Mouse (Mus musculus) forebrain, embryonic 13.5 days (tissue): ENCODE results near the gene Rsph1. TPM values are rescaled to one million over a fixed set of nuclear protein-coding genes. Genes with fewer than 3 reads are reported as not detected.

ENCODE experiments used
- ATAC-seq: fragments of 200-750 bp; cut with Nextera tagmentation; 2 replicates; pipeline ENCODE4 v1.8.0; 2017
- H3K27ac ChIP-seq: fragments of 300-500 bp; sonication (generic); 2 replicates; pipeline ENCODE4 v1.5.1; 2015; ENCODE audit warnings: inconsistent platforms, mild to moderate bottlenecking, moderate library complexity
- H3K27me3 ChIP-seq: fragments of 300-500 bp; sonication (generic); 2 replicates; pipeline ENCODE4 v1.6.1; 2015; ENCODE audit warnings: mild to moderate bottlenecking, inconsistent platforms
- H3K36me3 ChIP-seq: fragments of 300-500 bp; sonication (generic); 2 replicates; pipeline ENCODE4 v1.6.1; 2015; ENCODE audit warnings: mild to moderate bottlenecking, inconsistent platforms; ENCODE audit not compliant: poor library complexity, severe bottlenecking
- H3K4me1 ChIP-seq: fragments of 300-500 bp; sonication (generic); 2 replicates; pipeline ENCODE4 v1.6.1; 2015; ENCODE audit warnings: inconsistent platforms
- H3K4me2 ChIP-seq: fragments of 300-500 bp; sonication (generic); 2 replicates; pipeline ENCODE4 v1.6.1; 2015; ENCODE audit warnings: inconsistent platforms, mild to moderate bottlenecking, moderate library complexity
- H3K4me3 ChIP-seq: fragments of 300-500 bp; sonication (generic); 2 replicates; pipeline ENCODE4 v1.5.1; 2015; ENCODE audit warnings: mild to moderate bottlenecking, inconsistent platforms
- H3K9ac ChIP-seq: fragments of 300-500 bp; sonication (generic); 2 replicates; pipeline ENCODE4 v1.6.1; 2015; ENCODE audit warnings: mild to moderate bottlenecking, inconsistent platforms
- H3K9me3 ChIP-seq: fragments of 300-500 bp; sonication (generic); replicated peaks from 2 replicates; pipeline ENCODE4 v1.6.1; 2016; ENCODE audit warnings: inconsistent platforms
- WGBS: fragments of 180-500 bp; shearing (Covaris S2); methylation state at CpG from one replicate; pipeline ENCODE4 v1.1.7; 2015; 5-methylcytosine and 5-hydroxymethylcytosine counted together
- polyA plus RNA-seq: library from polyadenylated mRNA; unstranded; fragments of >200 nt; fragmentation: Nextera tagmentation; extraction: Ambion mirVana; gene quantifications from 2 replicates; pipeline ENCODE4 v1.2.1, GENCODE M21; 2015

The Rsph1 gene
- polyA plus RNA-seq, 1 experiment from 2014 or later, result 4.0 TPM

DNA sequence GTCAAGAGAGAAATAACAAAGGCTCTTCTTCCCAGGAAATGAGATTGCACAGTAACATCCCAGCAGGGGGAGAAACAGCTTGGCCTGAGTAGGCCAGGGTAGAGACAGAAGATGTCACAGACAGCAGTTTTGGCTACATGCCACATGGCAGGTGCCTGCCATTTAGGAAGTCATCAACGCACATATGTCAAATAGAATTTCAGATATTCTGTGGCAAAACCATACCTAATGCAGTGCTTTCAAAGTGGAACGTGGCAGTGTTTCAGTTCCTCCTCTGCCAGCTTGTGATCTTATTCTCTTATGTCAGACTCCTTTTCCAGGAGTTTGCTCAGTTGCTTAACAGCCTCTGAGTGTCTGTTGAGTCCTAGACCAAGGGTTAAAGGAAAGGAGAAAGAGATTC is 8.7 kb upstream of the Rsph1 start:
- WGBS, result 75% methylated on average over 2 of the region's 2 CpGs

DNA sequence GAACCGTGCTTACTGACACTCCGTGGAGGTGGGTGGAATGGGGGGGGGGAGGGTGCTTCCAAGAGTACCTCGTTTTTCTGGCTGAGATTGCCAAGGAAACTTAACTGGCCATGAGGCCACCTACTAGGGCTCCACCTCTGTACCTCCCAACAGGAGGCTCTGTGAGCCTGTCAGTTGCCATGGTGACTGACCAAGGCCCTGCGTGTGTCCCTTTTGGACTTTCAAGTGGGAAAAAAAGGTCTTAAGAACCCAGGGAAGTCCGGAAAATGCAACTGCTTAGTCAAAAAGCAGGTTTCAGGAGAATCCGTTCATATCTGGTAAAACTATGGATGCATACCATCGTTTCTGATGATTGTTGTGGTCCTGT is 5.5 kb upstream of the Rsph1 start:
- Histone ChIP-seq H3K27me3 (no peaks in the 10 kb centered on the region), H3K4me1 (peaks cover 13% of the 10 kb centered on the region), H3K4me3 (no peak overlapping the region), H3K27ac (no peak overlapping the region), H3K9me3 (no peaks in the 10 kb centered on the region), H3K9ac (no peak overlapping the region; the same call in 1 of the 2 replicates), H3K4me2 (peak overlapping the region; percentile 29), H3K36me3 (no peaks in the 10 kb centered on the region)
- 6% methylated on average over 7 of the region's 7 CpGs for WGBS
- ATAC-seq, result no peak

More for the DNA sequence above, 8.7 kb upstream of the Rsph1 start:
- Histone ChIP-seq H3K9ac (no peak overlapping the region), H3K27me3 (no peaks in the 10 kb centered on the region), H3K4me2 (no peak overlapping the region), H3K27ac (no peak overlapping the region), H3K4me1 (peaks cover 10% of the 10 kb centered on the region; the same call in 1 of the 2 replicates), H3K36me3 (no peaks in the 10 kb centered on the region), H3K9me3 (no peaks in the 10 kb centered on the region), H3K4me3 (no peak overlapping the region)
- ATAC-seq, result no peak

DNA sequence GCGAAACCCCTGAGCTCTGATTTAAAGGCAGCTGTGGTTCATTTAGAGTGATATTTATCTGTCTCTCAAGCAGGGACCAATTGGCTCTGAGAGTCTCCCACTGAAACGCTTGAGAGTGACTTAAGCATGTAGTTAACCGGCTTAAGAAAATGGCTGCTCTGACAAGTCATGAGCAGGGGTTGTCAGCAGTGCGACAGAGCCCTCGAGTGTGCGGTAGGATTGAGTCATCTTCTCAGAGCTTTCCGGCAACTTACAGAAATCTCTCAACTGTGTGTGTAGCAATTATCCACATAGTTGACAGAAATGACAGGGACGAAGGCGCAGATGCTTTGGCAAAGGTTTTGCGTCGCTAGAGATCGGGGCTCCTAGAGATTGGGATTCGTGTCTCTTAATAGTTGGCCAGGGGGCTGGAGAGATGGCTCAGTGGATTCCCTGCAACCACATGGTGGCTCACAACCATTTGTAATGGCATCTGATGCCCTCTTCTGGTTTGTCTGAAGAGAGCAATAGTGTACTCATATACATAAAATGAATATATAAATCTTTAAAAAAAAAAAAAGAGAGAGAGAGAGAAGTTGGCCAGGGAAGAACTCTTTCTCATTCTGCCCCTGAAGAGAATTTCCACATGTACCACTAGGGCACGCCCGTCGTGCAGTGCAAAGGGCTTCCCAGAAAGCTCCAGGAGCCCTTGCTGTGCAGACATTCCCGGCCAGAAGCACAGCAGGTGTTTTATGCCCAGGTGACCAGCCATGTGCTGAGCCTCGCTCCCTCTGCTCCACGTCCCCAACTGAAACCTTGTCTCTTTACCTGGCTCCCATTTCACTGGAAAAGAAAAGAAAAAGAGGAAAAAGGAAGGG is 4.9 kb upstream of the Rsph1 start:
- WGBS, result 35% methylated on average over 19 of the region's 19 CpGs
- Histone ChIP-seq H3K27me3 (no peaks in the 10 kb centered on the region), H3K9ac (no peak overlapping the region; the same call in 1 of the 2 replicates), H3K36me3 (no peaks in the 10 kb centered on the region), H3K9me3 (no peaks in the 10 kb centered on the region), H3K4me3 (no peak overlapping the region), H3K4me2 (peak overlapping the region; percentile 29), H3K27ac (no peak overlapping the region), H3K4me1 (peaks cover 19% of the 10 kb centered on the region)
- ATAC-seq, result no peak

DNA sequence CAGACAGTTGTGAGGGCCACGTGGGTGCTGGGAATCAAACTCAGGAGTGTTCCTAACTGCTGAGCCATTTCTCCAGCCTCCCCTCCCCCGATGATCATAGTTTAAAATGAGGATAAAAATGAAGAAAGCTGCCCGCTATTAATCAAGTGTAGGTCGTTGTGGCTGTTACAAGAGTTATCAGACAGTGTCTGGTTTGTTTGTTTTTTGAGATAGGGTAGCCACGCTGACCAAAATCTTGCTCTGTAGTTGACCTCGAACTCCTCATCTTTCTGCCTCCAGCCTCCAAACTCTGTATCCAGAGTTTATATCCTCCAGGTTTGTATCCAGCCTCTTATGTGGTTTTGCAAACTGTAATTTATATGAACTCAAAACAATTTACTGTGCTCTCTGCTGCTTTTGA is 3.1 kb upstream of the Rsph1 start:
- no peak overlapping the region for H3K4me3 ChIP-seq
- H3K4me1 ChIP-seq, result peaks cover 23% of the 10 kb centered on the region
- H3K27ac ChIP-seq, result no peak overlapping the region
- WGBS, result 81% methylated on average over 6 of the region's 6 CpGs
- no peaks in the 10 kb centered on the region for H3K36me3 ChIP-seq
- no peaks in the 10 kb centered on the region for H3K9me3 ChIP-seq
- H3K4me2 ChIP-seq, result no peak overlapping the region
- H3K9ac ChIP-seq, result no peak overlapping the region
- ATAC-seq, result no peak
- no peaks in the 10 kb centered on the region; the same call in 1 of the 2 replicates for H3K27me3 ChIP-seq

DNA sequence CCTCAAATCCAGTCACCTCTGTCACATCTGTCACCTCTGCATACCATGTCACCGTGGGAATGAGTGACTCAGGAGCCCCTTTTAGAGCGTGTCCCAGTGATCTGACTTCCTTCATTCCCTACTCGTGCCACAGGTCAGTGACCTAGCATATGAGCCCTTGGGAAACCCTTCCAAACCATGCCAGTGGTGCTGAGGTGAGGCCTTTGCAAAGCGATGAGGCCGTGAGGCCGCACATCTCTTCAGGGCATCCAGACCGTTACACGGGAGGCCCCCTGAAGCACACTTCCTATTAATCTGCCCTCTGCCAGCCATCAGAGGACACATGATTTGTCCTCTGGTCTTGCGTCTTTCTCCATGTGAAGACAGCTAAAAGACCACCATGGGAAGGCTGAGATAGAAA is 2.4 kb upstream of the Rsph1 start:
- H3K4me2 ChIP-seq, result no peak overlapping the region
- no peak overlapping the region for H3K4me3 ChIP-seq
- no peaks in the 10 kb centered on the region for H3K9me3 ChIP-seq
- no peaks in the 10 kb centered on the region for H3K36me3 ChIP-seq
- peaks cover 23% of the 10 kb centered on the region for H3K4me1 ChIP-seq
- H3K27me3 ChIP-seq, result no peaks in the 10 kb centered on the region; the same call in 1 of the 2 replicates
- WGBS, result 91% methylated on average over 9 of the region's 9 CpGs
- ATAC-seq, result no peak
- H3K9ac ChIP-seq, result no peak overlapping the region
- no peak overlapping the region for H3K27ac ChIP-seq

DNA sequence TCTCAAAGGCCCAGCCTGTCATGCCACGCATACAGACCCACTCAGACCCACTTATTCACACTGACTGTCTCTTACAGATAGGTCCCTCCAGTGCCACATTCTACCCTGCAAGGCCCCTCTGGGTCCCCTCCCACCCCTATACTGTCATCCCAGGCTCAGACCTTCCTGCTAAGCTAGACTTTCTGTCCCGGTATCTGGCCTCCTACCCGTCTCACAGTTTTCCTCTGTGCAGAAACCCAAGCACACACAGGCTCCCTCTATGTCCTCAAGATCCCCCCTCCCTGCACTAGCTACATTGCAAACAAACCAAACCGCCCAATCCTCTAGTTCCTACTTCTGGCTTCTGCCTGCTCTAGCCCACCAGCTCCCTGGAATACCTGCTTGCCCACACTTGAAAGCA is 748 bp upstream of the Rsph1 start:
- no peaks in the 10 kb centered on the region for H3K9me3 ChIP-seq

DNA sequence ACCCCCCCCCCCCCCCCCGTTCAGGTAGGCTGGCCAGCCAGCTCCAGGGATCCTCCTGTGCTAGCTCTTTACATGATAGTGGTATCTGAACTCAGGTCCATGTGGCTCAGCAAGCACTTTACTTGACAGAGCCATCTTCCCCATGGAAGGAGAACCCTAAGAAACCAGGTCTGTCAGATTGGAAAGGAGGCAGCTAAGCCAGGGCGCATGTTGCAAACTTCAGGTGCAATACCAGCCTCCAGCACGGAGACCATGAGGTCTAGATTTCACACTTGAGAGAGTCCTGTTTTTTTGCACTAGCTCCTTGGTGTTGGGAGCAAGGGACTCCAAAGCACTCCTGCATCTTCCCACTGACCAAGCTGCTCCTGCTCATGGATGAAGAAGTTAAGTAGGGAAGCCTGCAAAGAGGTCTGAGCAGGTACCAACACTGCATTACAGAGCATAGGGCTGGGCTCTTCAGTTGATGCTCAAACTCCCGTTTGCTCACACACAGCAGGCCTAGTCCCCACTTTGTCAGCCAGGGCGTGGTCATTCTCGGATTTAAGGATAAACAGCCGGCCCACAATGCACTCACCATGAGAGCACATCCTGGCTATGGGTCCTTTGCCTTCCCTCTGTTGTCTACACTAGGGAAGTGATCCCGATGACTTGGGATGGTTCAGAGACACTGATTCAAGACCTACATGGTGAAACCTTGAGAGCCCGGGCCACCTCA is 819 bp downstream of the Rsph1 start:
- H3K9me3 ChIP-seq, result no peaks in the 10 kb centered on the region
- peak overlapping the region; percentile 49 for H3K4me3 ChIP-seq
- peak overlapping the region; percentile 90 for H3K4me2 ChIP-seq
- no peaks in the 10 kb centered on the region; the same call in 1 of the 2 replicates for H3K27me3 ChIP-seq
- no peak overlapping the region for H3K27ac ChIP-seq
- H3K36me3 ChIP-seq, result no peaks in the 10 kb centered on the region
- peaks cover 16% of the 10 kb centered on the region for H3K4me1 ChIP-seq
- peak overlapping the region; percentile 65 for H3K9ac ChIP-seq
- WGBS, result 28% methylated on average over 9 of the region's 9 CpGs
- ATAC-seq, result no peak; the same call in 1 of the 2 replicates

More for the DNA sequence above, 748 bp upstream of the Rsph1 start:
- 78% methylated on average over 4 of the region's 4 CpGs for WGBS
- no peak for ATAC-seq
- H3K27ac ChIP-seq, result no peak overlapping the region; the same call in 1 of the 2 replicates
- H3K27me3 ChIP-seq, result no peaks in the 10 kb centered on the region; the same call in 1 of the 2 replicates
- H3K4me1 ChIP-seq, result peaks cover 23% of the 10 kb centered on the region
- no peaks in the 10 kb centered on the region for H3K36me3 ChIP-seq
- H3K4me3 ChIP-seq, result no peak overlapping the region
- H3K9ac ChIP-seq, result no peak overlapping the region
- H3K4me2 ChIP-seq, result no peak overlapping the region

DNA sequence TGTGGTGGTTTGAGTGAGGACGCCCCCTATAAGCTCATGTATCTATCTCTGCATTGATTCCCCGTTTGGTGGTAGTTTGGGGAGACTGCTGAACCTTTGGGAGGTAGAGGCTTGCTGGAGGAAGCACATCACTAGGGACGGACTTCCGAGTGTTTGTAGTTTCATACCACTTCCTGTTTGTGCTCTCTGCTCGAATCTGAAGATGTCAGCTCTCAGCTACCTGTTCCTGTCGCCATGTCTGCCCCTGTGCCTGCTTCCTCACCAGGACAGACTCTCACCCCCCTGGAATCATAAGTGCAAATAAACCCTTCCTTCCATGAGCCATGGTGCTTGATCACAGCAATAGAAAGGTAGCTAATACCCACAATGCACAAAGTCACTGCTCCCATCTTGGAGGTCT is 2.0 kb downstream of the Rsph1 start:
- no peak for ATAC-seq
- no peak overlapping the region for H3K27ac ChIP-seq
- H3K9me3 ChIP-seq, result no peaks in the 10 kb centered on the region
- no peaks in the 10 kb centered on the region for H3K36me3 ChIP-seq
- no peaks in the 10 kb centered on the region; the same call in 1 of the 2 replicates for H3K27me3 ChIP-seq
- H3K4me2 ChIP-seq, result no peak overlapping the region
- H3K9ac ChIP-seq, result no peak overlapping the region
- peaks cover 16% of the 10 kb centered on the region for H3K4me1 ChIP-seq
- WGBS, result 77% methylated on average over 6 of the region's 6 CpGs
- no peak overlapping the region for H3K4me3 ChIP-seq

DNA sequence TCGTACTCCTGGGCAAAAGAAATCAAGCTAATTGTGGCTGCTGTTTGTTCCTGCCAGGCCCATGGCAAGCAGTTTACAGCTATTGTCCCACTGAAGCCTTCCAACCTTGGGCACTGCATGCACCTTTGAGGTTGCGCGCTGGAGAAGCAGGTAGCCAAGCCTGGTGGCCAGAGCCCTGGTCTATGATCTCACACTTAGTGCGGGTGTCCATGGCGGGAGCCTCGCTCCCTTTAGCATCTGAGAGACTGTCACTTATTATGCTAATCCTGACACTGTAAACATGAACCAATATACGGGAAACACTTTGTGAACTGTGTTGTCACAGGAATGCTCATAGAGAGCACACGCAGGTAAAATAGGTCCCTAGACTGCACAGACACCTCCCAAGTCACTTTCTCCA is 3.6 kb downstream of the Rsph1 start:
- no peak for ATAC-seq
- H3K4me1 ChIP-seq, result peaks cover 16% of the 10 kb centered on the region
- H3K36me3 ChIP-seq, result no peaks in the 10 kb centered on the region
- H3K27ac ChIP-seq, result no peak overlapping the region
- H3K4me3 ChIP-seq, result no peak overlapping the region
- H3K9ac ChIP-seq, result no peak overlapping the region
- no peaks in the 10 kb centered on the region; the same call in 1 of the 2 replicates for H3K27me3 ChIP-seq
- no peak overlapping the region for H3K4me2 ChIP-seq
- 87% methylated on average over 8 of the region's 8 CpGs for WGBS
- no peaks in the 10 kb centered on the region for H3K9me3 ChIP-seq

DNA sequence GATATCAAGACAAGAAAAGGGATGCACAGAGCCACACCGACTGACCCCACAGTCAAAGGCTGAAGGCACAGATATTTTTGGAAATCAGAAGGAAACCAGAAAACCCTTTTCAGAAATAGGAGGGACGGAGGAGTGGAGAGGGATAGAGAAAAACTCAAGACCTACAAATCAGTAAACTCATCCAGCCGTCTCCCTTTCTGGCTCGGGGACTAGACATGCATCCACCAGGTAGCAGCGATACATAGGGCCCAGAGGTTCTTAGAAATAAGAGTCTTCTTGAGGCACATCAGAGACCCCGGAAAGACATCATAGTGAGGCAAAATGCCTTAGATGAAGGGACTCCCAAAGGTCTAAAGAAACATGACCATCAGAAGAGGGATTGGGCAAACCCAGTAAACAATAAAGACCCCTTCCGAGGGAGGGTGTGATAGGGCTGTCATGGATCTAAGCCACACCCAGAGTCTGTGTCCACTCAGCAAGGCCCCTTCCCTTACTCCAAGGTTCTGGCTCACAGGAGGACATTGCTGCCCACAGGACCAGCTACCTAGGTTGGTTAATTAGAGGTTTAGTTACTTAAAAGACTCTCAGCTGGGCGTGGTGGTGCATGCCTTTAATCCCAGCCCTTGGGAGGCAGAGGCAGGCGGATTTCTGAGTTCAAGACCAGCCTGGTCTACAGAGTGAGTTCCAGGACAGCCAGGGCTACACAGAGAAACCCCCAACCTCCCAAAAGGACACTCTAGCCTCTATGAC is 4.6 kb downstream of the Rsph1 start:
- Histone ChIP-seq H3K9ac (no peak overlapping the region), H3K27ac (no peak overlapping the region), H3K27me3 (no peaks in the 10 kb centered on the region; the same call in 1 of the 2 replicates), H3K9me3 (no peaks in the 10 kb centered on the region), H3K36me3 (no peaks in the 10 kb centered on the region), H3K4me1 (peaks cover 12% of the 10 kb centered on the region), H3K4me3 (no peak overlapping the region), H3K4me2 (no peak overlapping the region)
- no peak for ATAC-seq
- 95% methylated on average over 9 of the region's 9 CpGs for WGBS

DNA sequence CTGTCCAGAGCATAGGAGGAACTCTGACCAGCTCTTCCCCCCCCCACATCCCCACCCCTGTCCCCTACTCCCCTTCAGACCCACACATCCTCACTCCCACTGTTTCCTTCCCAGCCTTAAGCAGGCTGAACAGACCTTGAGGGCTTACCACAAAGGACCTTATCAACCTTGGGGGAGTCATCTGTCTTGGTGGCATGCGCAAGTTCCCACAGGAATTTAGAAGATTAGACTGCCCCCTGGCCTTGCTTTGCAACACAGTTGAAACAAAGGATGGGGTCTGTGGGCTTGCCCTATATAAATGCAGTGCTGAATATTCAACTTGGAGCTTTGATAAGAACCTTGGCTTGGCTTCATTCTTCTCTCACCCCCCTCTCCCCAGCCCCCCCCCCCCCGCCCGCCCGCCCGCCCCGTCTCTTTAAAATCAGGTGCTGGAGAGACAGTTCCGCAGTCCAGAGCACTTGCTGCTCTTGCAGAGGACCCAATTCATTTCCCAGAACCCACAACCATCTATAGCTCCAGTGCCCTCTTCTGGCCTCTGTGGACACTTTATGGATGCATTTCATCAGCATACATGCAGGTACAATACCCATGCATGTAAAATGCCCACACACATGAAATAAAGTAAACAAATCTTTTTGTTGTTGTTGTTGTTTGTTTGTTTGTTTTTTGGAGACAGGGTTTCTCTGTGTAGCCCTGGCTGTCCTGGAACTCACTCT is 5.9 kb downstream of the Rsph1 start:
- H3K36me3 ChIP-seq, result no peaks in the 10 kb centered on the region
- H3K9ac ChIP-seq, result no peak overlapping the region
- H3K9me3 ChIP-seq, result no peaks in the 10 kb centered on the region
- H3K4me1 ChIP-seq, result no peaks in the 10 kb centered on the region
- ATAC-seq, result no peak
- WGBS, result 62% methylated on average over 7 of the region's 7 CpGs
- H3K27me3 ChIP-seq, result no peaks in the 10 kb centered on the region; the same call in 1 of the 2 replicates
- no peak overlapping the region for H3K4me3 ChIP-seq
- no peak overlapping the region for H3K27ac ChIP-seq
- H3K4me2 ChIP-seq, result no peak overlapping the region
